In the genomic region with DNA sequence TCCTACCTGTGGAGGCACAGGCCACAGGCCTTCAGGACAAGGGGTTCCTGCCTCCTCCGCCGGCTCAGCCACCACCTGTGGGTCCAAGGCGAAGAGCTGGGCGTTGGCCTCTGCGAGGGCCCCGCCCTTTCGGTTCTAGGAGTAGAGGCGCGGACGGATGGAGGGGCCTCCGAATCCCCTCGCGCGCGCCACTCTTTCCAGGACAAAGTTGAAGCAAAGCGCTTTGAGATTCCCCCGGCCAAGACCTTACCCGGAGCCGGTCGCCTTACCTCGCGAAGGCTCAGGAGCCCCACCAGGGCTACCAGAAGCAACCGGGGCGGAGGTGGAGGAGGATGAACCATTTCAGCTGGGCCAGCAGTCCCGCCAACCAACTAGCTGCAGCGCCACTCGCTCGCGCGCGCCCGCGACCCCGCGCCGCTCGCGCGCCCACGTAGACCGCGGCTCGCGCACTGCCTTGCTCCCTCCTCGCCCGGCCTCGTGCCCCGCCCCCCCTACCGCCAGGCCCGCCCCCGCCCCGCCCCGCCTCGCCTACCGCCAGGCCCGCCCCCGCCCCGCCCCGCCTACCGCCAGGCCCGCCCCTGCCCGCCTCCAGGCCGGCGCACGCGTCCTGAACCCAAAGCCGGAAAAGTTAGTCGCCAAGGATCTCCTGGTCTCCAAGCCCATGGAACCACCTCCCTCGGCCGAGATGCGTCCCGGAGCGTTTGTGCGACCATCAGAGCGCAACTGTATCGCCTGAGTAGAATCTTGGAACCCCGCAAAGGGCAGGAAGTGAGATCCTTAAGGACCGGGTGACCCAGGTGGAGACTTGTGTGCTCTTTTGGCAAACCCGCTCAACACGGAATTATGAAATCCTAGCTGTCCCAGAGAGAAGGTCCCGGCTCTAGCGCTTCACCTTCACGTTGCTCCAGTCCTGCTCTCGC, we compare ENCODE assay signal across 8 mouse cellular contexts. TPM values are rescaled to one million over a fixed set of nuclear protein-coding genes. Genes with fewer than 3 reads are reported as not detected.
A peak's percentile ranks its signal among the peaks of the same experiment; 100 is the strongest.
DNase-seq lines count a peak whose midpoint lies in the region; ATAC-seq and TF ChIP-seq lines count a peak whose summit lies in the region.

No protein-coding gene starts in this region.

- H3K4me3 ChIP-seq in cortical plate, adult 2 months (ENCODE audit: insufficient read depth, low read length), result peak overlapping the region; percentile 31
- peak overlapping the region; percentile 71 for H3K4me3 ChIP-seq in intestine, embryonic 14.5 days (ENCODE audit: low read depth, low read length)
- H3K4me3 ChIP-seq in liver, embryonic 11.5 days (ENCODE audit: low read depth, low read length), result peak overlapping the region; percentile 57
- peak overlapping the region; percentile 71 for H3K4me3 ChIP-seq in stomach, embryonic 15.5 days (replicated peaks)

- WGBS in intestine, embryonic 14.5 days, result under 1% methylated on average over 72 of the region's 84 CpGs
- under 1% methylated on average over 76 of the region's 84 CpGs for WGBS in liver, embryonic 11.5 days
- WGBS in stomach, embryonic 15.5 days, result under 1% methylated on average over 70 of the region's 84 CpGs

- H3K4me2 ChIP-seq in intestine, embryonic 14.5 days (ENCODE audit: low read length), result peak overlapping the region; percentile 93
- H3K4me2 ChIP-seq in liver, embryonic 11.5 days, result peak overlapping the region; percentile 99
- H3K4me2 ChIP-seq in stomach, embryonic 15.5 days, result peak overlapping the region; percentile 92

- TF ChIP-seq CTCF in cortical plate, adult 2 months (IDR thresholded peaks at IDR 0.05; ENCODE audit: extremely low read depth, insufficient read depth, low read length), result no peak

- DNase-seq in 3T3-L1 (ENCODE audit: low read depth, low spot score), result peak; percentile 80
- peak; percentile 94 for DNase-seq in ZHBTc4 (ENCODE audit: low read depth, low spot score)
- peak; percentile 86 to 90 for DNase-seq in gastrocnemius, postnatal 4 days (ENCODE audit: low spot score in 2 of 2)
- DNase-seq in intestine, embryonic 14.5 days (ENCODE audit: low spot score), result peak; percentile 97
- peak; percentile 96 for DNase-seq in liver, embryonic 11.5 days (ENCODE audit: low spot score)

- peak; percentile 72 for ATAC-seq in intestine, embryonic 14.5 days (replicated peaks; ENCODE audit: low FRiP score, low TSS enrichment, low read depth)
- ATAC-seq in liver, embryonic 11.5 days (replicated peaks; ENCODE audit: low FRiP score), result peak; percentile 78
- peak; percentile 32 for ATAC-seq in monocyte, adult 5-6 weeks (replicated peaks; ENCODE audit: insufficient number of reproducible peaks, low FRiP score, low TSS enrichment, poor library complexity, severe bottlenecking)
- ATAC-seq in stomach, embryonic 15.5 days (ENCODE audit: insufficient read depth, low FRiP score, low read depth), result peak; percentile 75

- peak; percentile 13; the same call in 1 of the 2 replicates for TF ChIP-seq POLR2A in cortical plate, adult 2 months (IDR thresholded peaks at IDR 0.05; ENCODE audit: extremely low read depth, insufficient read depth, low read length)

- 0 out of 2 replicates have a peak, but pooled peaks cover 11% of the 10 kb centered on the region for H3K36me3 ChIP-seq in intestine, embryonic 14.5 days (ENCODE audit: control insufficient read depth, insufficient read depth, low read length)
- no peaks in the 10 kb centered on the region for H3K36me3 ChIP-seq in liver, embryonic 11.5 days (ENCODE audit: control insufficient read depth, insufficient read depth, low read length)
- H3K36me3 ChIP-seq in stomach, embryonic 15.5 days, result no peaks in the 10 kb centered on the region

- H3K9ac ChIP-seq in intestine, embryonic 14.5 days (ENCODE audit: low read length), result peak overlapping the region; percentile 69
- peak overlapping the region; percentile 74 for H3K9ac ChIP-seq in liver, embryonic 11.5 days (ENCODE audit: low read depth, low read length)
- peak overlapping the region; percentile 67; the same call in 1 of the 2 replicates for H3K9ac ChIP-seq in stomach, embryonic 15.5 days

- peaks cover 21% of the 10 kb centered on the region for H3K27me3 ChIP-seq in intestine, embryonic 14.5 days (replicated peaks; ENCODE audit: control insufficient read depth, insufficient read depth, low read length)
- peaks cover 24% of the 10 kb centered on the region for H3K27me3 ChIP-seq in liver, embryonic 11.5 days (replicated peaks; ENCODE audit: control insufficient read depth, insufficient read depth, low read length)
- H3K27me3 ChIP-seq in stomach, embryonic 15.5 days (replicated peaks), result 0 out of 2 replicates have a peak, but pooled peaks cover 7% of the 10 kb centered on the region

- peak overlapping the region; percentile 64; the same call in 1 of the 2 replicates for H3K27ac ChIP-seq in cortical plate, adult 2 months (ENCODE audit: insufficient read depth, low read length)
- peak overlapping the region; percentile 74 for H3K27ac ChIP-seq in intestine, embryonic 14.5 days (ENCODE audit: low read depth)
- H3K27ac ChIP-seq in liver, embryonic 11.5 days (ENCODE audit: low read depth, low read length), result peak overlapping the region; percentile 60; the same call in 1 of the 2 replicates
- peak overlapping the region; percentile 86 for H3K27ac ChIP-seq in stomach, embryonic 15.5 days

- peaks cover 1% of the 10 kb centered on the region; the same call in 1 of the 2 replicates for H3K4me1 ChIP-seq in cortical plate, adult 2 months (ENCODE audit: control insufficient read depth, insufficient read depth, low read length)
- peaks cover 25% of the 10 kb centered on the region for H3K4me1 ChIP-seq in intestine, embryonic 14.5 days (replicated peaks; ENCODE audit: control insufficient read depth, insufficient read depth, low read length)
- peaks cover 37% of the 10 kb centered on the region for H3K4me1 ChIP-seq in liver, embryonic 11.5 days (replicated peaks; ENCODE audit: control insufficient read depth, insufficient read depth, low read length)
- H3K4me1 ChIP-seq in stomach, embryonic 15.5 days, result peaks cover 32% of the 10 kb centered on the region

- no peaks in the 10 kb centered on the region for H3K9me3 ChIP-seq in intestine, embryonic 14.5 days (ENCODE audit: control insufficient read depth, low read length)
- no peaks in the 10 kb centered on the region for H3K9me3 ChIP-seq in liver, embryonic 11.5 days (ENCODE audit: control insufficient read depth, low read length)
- H3K9me3 ChIP-seq in stomach, embryonic 15.5 days, result no peaks in the 10 kb centered on the region

RNA-seq across cellular contexts. Expression of a gene that starts 1.8 kb away (rescaled TPM):
- polyA plus RNA-seq in cortical plate, adult 2 months (2012; rRNA removed), result 0.64 and 0.77 TPM in 2 replicates
- 1 to 10 TPM; 1.2 to 2.5 TPM for total RNA-seq in gastrocnemius, postnatal 4 days (2021)
- 2.2 and 3.2 TPM in 2 replicates for polyA plus RNA-seq in intestine, embryonic 14.5 days (2014; fragmentation: Nextera tagmentation; extraction: Ambion mirVana)
- 3.9 and 4.2 TPM in 2 replicates for polyA plus RNA-seq in liver, embryonic 11.5 days (2014; fragmentation: Nextera tagmentation; extraction: Ambion mirVana)
- total RNA-seq in monocyte, adult 5-6 weeks (2017), result 3.7 to 13.8 TPM (median 7.7 TPM) in 3 replicates
- 4.0 and 5.2 TPM in 2 replicates for polyA plus RNA-seq in stomach, embryonic 15.5 days (2015; fragmentation: Nextera tagmentation; extraction: Ambion mirVana)

RNA-seq across cellular contexts. Expression of a gene that starts 2.6 kb away (rescaled TPM):
- 6.8 and 7.2 TPM in 2 replicates for polyA plus RNA-seq in cortical plate, adult 2 months (2012; rRNA removed)
- total RNA-seq in gastrocnemius, postnatal 4 days (2021), result 10 to 100 TPM; 14.8 to 15.0 TPM
- polyA plus RNA-seq in intestine, embryonic 14.5 days (2014; fragmentation: Nextera tagmentation; extraction: Ambion mirVana), result 27.3 and 32.5 TPM in 2 replicates
- polyA plus RNA-seq in liver, embryonic 11.5 days (2014; fragmentation: Nextera tagmentation; extraction: Ambion mirVana), result 16.2 and 17.9 TPM in 2 replicates
- total RNA-seq in monocyte, adult 5-6 weeks (2017), result 0.68 TPM in 1 of 3 replicates, not detected in the others
- polyA plus RNA-seq in stomach, embryonic 15.5 days (2015; fragmentation: Nextera tagmentation; extraction: Ambion mirVana), result 33.7 and 35.8 TPM in 2 replicates

RNA-seq across cellular contexts. Expression of a gene that starts 5.8 kb away (rescaled TPM):
- polyA plus RNA-seq in cortical plate, adult 2 months (2012; rRNA removed), result not detected in 2 replicates
- not detected for total RNA-seq in gastrocnemius, postnatal 4 days (2021)
- polyA plus RNA-seq in intestine, embryonic 14.5 days (2014; fragmentation: Nextera tagmentation; extraction: Ambion mirVana), result not detected in 2 replicates
- polyA plus RNA-seq in liver, embryonic 11.5 days (2014; fragmentation: Nextera tagmentation; extraction: Ambion mirVana), result not detected in 2 replicates
- total RNA-seq in monocyte, adult 5-6 weeks (2017), result not detected in 3 replicates
- 0.13 and 0.15 TPM in 2 replicates for polyA plus RNA-seq in stomach, embryonic 15.5 days (2015; fragmentation: Nextera tagmentation; extraction: Ambion mirVana)

RNA-seq across cellular contexts. Expression of a gene that starts 19.8 kb away (rescaled TPM):
- polyA plus RNA-seq in cortical plate, adult 2 months (2012; rRNA removed), result 204 and 230 TPM in 2 replicates
- total RNA-seq in gastrocnemius, postnatal 4 days (2021), result 10 to 100 TPM; 48.5 to 52.9 TPM
- polyA plus RNA-seq in intestine, embryonic 14.5 days (2014; fragmentation: Nextera tagmentation; extraction: Ambion mirVana), result 17.7 and 19.8 TPM in 2 replicates
- polyA plus RNA-seq in liver, embryonic 11.5 days (2014; fragmentation: Nextera tagmentation; extraction: Ambion mirVana), result 10.1 and 14.1 TPM in 2 replicates
- total RNA-seq in monocyte, adult 5-6 weeks (2017), result 10.6 to 14.7 TPM (median 13.6 TPM) in 3 replicates
- 9.7 and 10.9 TPM in 2 replicates for polyA plus RNA-seq in stomach, embryonic 15.5 days (2015; fragmentation: Nextera tagmentation; extraction: Ambion mirVana)

RNA-seq across cellular contexts. Expression of a gene that starts 23.7 kb away (rescaled TPM):
- polyA plus RNA-seq in cortical plate, adult 2 months (2012; rRNA removed), result 150 and 151 TPM in 2 replicates
- total RNA-seq in gastrocnemius, postnatal 4 days (2021), result 10 to 100 TPM; 13.0 to 13.8 TPM
- polyA plus RNA-seq in intestine, embryonic 14.5 days (2014; fragmentation: Nextera tagmentation; extraction: Ambion mirVana), result 7.3 and 8.3 TPM in 2 replicates
- polyA plus RNA-seq in liver, embryonic 11.5 days (2014; fragmentation: Nextera tagmentation; extraction: Ambion mirVana), result 4.4 and 5.6 TPM in 2 replicates
- 0.58 TPM in 1 of 3 replicates, not detected in the others for total RNA-seq in monocyte, adult 5-6 weeks (2017)
- polyA plus RNA-seq in stomach, embryonic 15.5 days (2015; fragmentation: Nextera tagmentation; extraction: Ambion mirVana), result 5.9 and 6.2 TPM in 2 replicates

Comparison
In these comparisons a context has a peak if more than half of its experiments do, and no peak if none do; other contexts are left out.
1. Peak in every context shown above with its lines: DNase-seq, ATAC-seq, H3K4me3 ChIP-seq and H3K27ac ChIP-seq.